Mouse (Mus musculus) heart, postnatal 14 days (tissue): Measurements from ENCODE around the gene 0610037L13Rik. TPM values are rescaled to one million over a fixed set of nuclear protein-coding genes. Genes with fewer than 3 reads are reported as not detected.
A peak's percentile ranks its signal among the peaks of the same experiment; 100 is the strongest.

Experiments
- DNase-seq, 2 experiments: peaks; one replicate each; pipeline ENCODE4 v3.0.0; 2021 to 2022
- intact Hi-C: fragments of 180-260 bp; cut with DNase I; formaldehyde crosslinking; loops from one replicate; pipeline ENCODE4 v1.15.1; 2025
- total RNA-seq, 2 experiments: library from RNA; stranded (reverse); gene quantifications; 2 replicates each; pipeline ENCODE4 v1.2.3; 2021

The 0610037L13Rik gene
- total RNA-seq, 2 experiments from 2014 or later: 54.1 to 56.9 TPM

- intact Hi-C loops: no loop called here
- no peak for DNase-seq
Measured at GRCm38 (mm10) chr4:107904252-107904651, 14.6 kb downstream of the 0610037L13Rik start.

- DNase-seq: no peak
- intact Hi-C loops: no loop called here
Measured at GRCm38 (mm10) chr4:107906561-107906960, 16.9 kb downstream of the 0610037L13Rik start.

GRCm38 (mm10) chr4:107910020-107910419, 20.4 kb downstream of the 0610037L13Rik start:
- intact Hi-C loops: no loop called here
- DNase-seq: no peak

GRCm38 (mm10) chr4:107920336-107920735, 30.7 kb downstream of the 0610037L13Rik start:
- DNase-seq: peak in 1 of 2 experiments; percentile 11
- intact Hi-C loops: loop anchor here (10.0 kb wide), 1 partner anchor 404 kb away; the partner anchor contains the start of gene Coa7

GRCm38 (mm10) chr4:107921152-107921695, 31.6 kb downstream of the 0610037L13Rik start:
- intact Hi-C loops: loop anchor here (10.0 kb wide), 1 partner anchor 404 kb away; the partner anchor contains the start of gene Coa7
- peak; percentile 20 to 70 for DNase-seq

GRCm38 (mm10) chr4:107921952-107922351, 32.3 kb downstream of the 0610037L13Rik start:
- DNase-seq: peak; percentile 24 to 39
- intact Hi-C loops: loop anchor here (10.0 kb wide), 1 partner anchor 403 kb away; the partner anchor contains the start of gene Coa7

GRCm38 (mm10) chr4:107923145-107923802, 33.7 kb downstream of the 0610037L13Rik start, which contains the start of gene Cpt2:
TSS of gene Cpt2 (minus strand) at chr4:107923610.
- DNase-seq: peak; percentile 96 to 98
- intact Hi-C loops: loop anchor here (10.0 kb wide), 1 partner anchor 402 kb away; the partner anchor contains the start of gene Coa7

GRCm38 (mm10) chr4:107923803-107924194, 34.2 kb downstream of the 0610037L13Rik start:
- intact Hi-C loops: loop anchor here (10.0 kb wide), 1 partner anchor 401 kb away; the partner anchor contains the start of gene Coa7

GRCm38 (mm10) chr4:107928269-107928668, 38.7 kb downstream of the 0610037L13Rik start:
- no peak for DNase-seq
- intact Hi-C loops: loop anchor here (10.0 kb wide), 1 partner anchor 397 kb away; the partner anchor contains the start of gene Coa7

More at GRCm38 (mm10) chr4:107923803-107924194, 34.2 kb downstream of the 0610037L13Rik start:
- DNase-seq: no peak

- intact Hi-C loops: loop anchor here (10.0 kb wide), 1 partner anchor 396 kb away; the partner anchor contains the start of gene Coa7
- DNase-seq: no peak
Measured at GRCm38 (mm10) chr4:107928726-107929125, 39.1 kb downstream of the 0610037L13Rik start.

- DNase-seq: no peak
- intact Hi-C loops: no loop called here
Measured at GRCm38 (mm10) chr4:107931453-107931852, 41.8 kb downstream of the 0610037L13Rik start.

- intact Hi-C loops: no loop called here
- peak in 1 of 2 experiments; percentile 16 for DNase-seq
Measured at GRCm38 (mm10) chr4:107933239-107933638, 43.6 kb downstream of the 0610037L13Rik start.

GRCm38 (mm10) chr4:107935254-107935653, 45.6 kb downstream of the 0610037L13Rik start:
- intact Hi-C loops: no loop called here
- DNase-seq: no peak

- intact Hi-C loops: no loop called here
- DNase-seq: peak; percentile 76 to 83
Measured at GRCm38 (mm10) chr4:107937338-107937737, 47.7 kb downstream of the 0610037L13Rik start.

GRCm38 (mm10) chr4:107938124-107938523, 48.5 kb downstream of the 0610037L13Rik start:
- intact Hi-C loops: no loop called here
- no peak for DNase-seq

- intact Hi-C loops: loop anchor here (5.0 kb wide), 1 partner anchor 385 kb away; the partner anchor contains the start of gene Coa7
- DNase-seq: no peak
Measured at GRCm38 (mm10) chr4:107942741-107943140, 53.1 kb downstream of the 0610037L13Rik start.

GRCm38 (mm10) chr4:107944141-107944540, 54.5 kb downstream of the 0610037L13Rik start:
- intact Hi-C loops: loop anchor here (5.0 kb wide), 1 partner anchor 383 kb away; the partner anchor contains the start of gene Coa7
- DNase-seq: peak; percentile 31 to 34
